In genomic region chr11:54100692-54101591, GRCm38 (mm10) we compare ENCODE assay signal across 8 mouse cellular contexts. TPM values are rescaled to one million over a fixed set of nuclear protein-coding genes. Genes with fewer than 3 reads are reported as not detected.
A peak's percentile ranks its signal among the peaks of the same experiment; 100 is the strongest.
DNase-seq lines count a peak whose midpoint lies in the region; ATAC-seq lines count a peak whose summit lies in the region.

No protein-coding gene starts in this region.

- ATAC-seq in forebrain, embryonic 14.5 days, result peak; percentile 90

- WGBS in forebrain, embryonic 14.5 days, result under 1% methylated on average over 72 of the region's 83 CpGs

- DNase-seq in Muller cell, postnatal 12 days (ENCODE audit: inconsistent ontology term), result peak; percentile 86
- DNase-seq in brain, adult 2 months (ENCODE audit: low read depth, low spot score), result peak; percentile 81
- peak; percentile 83 for DNase-seq in forebrain, embryonic 14.5 days (ENCODE audit: low spot score)
- peak; percentile 80 to 86 for DNase-seq in heart, postnatal 36 days
- peak; percentile 55 to 61 for DNase-seq in layer of hippocampus, postnatal 36 days
- DNase-seq in lung, postnatal 25 days (ENCODE audit: low spot score), result peak; percentile 68
- peak; percentile 69 for DNase-seq in right cerebral cortex, adult 18-20 months
- DNase-seq in c-Kit-positive CD71-positive TER-119-positive erythroid progenitor cells, embryonic 14.5 days (ENCODE audit: low spot score), result no peak

- H3K4me2 ChIP-seq in forebrain, embryonic 14.5 days (ENCODE audit: low read length), result peak overlapping the region; percentile 99

- H3K27me3 ChIP-seq in forebrain, embryonic 14.5 days (replicated peaks; ENCODE audit: control insufficient read depth, insufficient read depth, low read length), result 0 out of 2 replicates have a peak, but pooled peaks cover 4% of the 10 kb centered on the region

- peak overlapping the region; percentile 60 for H3K4me3 ChIP-seq in forebrain, embryonic 14.5 days (ENCODE audit: low read depth, low read length)

- H3K9me3 ChIP-seq in forebrain, embryonic 14.5 days (replicated peaks; ENCODE audit: control insufficient read depth, low read length), result no peaks in the 10 kb centered on the region

- H3K9ac ChIP-seq in forebrain, embryonic 14.5 days (ENCODE audit: low read length), result peak overlapping the region; percentile 74

- intact Hi-C loops in heart, postnatal 36 days (cut with DNase I), result loop anchor here (10.0 kb wide), 1 partner anchor 336 kb away; no protein-coding TSS in a partner anchor

- peaks cover 7% of the 10 kb centered on the region; the same call in 1 of the 2 replicates for H3K4me1 ChIP-seq in forebrain, embryonic 14.5 days (ENCODE audit: control insufficient read depth, insufficient read depth, low read length)

- H3K36me3 ChIP-seq in forebrain, embryonic 14.5 days (ENCODE audit: control insufficient read depth, insufficient read depth, low read length), result no peaks in the 10 kb centered on the region

- no peak overlapping the region for H3K27ac ChIP-seq in forebrain, embryonic 14.5 days (ENCODE audit: low read depth, low read length)

RNA-seq across cellular contexts. Expression of gene P4ha2, which starts 1.0 kb away (rescaled TPM):
- polyA plus RNA-seq in forebrain, embryonic 14.5 days (2014; fragmentation: Nextera tagmentation; extraction: Ambion mirVana), result 4.9 and 7.2 TPM in 2 replicates
- total RNA-seq in heart, postnatal 36 days (2021), result 10 to 100 TPM; 44.0 to 66.1 TPM
- 10 to 100 TPM; 20.6 to 29.8 TPM for total RNA-seq in layer of hippocampus, postnatal 36 days (2021)

RNA-seq across cellular contexts. Expression of gene Pdlim4, which starts 32.1 kb away (rescaled TPM):
- 39.3 and 44.8 TPM in 2 replicates for polyA plus RNA-seq in forebrain, embryonic 14.5 days (2014; fragmentation: Nextera tagmentation; extraction: Ambion mirVana)
- 10 to 100 TPM; 29.4 to 37.1 TPM for total RNA-seq in heart, postnatal 36 days (2021)
- total RNA-seq in layer of hippocampus, postnatal 36 days (2021), result 10 to 100 TPM; 11.5 to 16.2 TPM
